Mouse (Mus musculus): ENCODE results near the gene Lrp5. TPM values are rescaled to one million over a fixed set of nuclear protein-coding genes. Genes with fewer than 3 reads are reported as not detected.
"Not testable (repeated sequence)": the region's sequence is repeated elsewhere in the genome, so short reads cannot be mapped to it uniquely, and the experiment has no call there.

Gene Lrp5
- total RNA-seq, 1 experiment from 2014 or later = 14.0 TPM

DNA sequence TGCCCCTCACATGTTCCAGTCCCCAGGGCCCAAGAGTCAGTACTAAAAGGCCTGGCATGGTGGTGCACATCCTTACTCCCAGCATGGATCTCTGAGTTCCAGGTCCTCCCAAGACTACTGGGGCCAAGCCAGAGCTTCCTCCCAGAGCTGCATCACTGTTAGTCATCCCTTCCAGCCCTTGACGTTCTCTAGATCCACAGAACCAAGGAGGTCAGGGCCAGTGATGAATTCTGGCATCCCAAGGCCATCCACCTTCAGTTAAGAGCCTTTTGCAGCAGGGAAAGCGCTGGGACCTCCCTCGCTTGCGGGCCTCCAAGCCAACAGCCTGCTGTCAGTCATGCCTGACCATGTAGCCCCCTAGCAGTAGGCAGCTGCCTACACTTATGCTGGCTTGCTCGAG is 54.9 kb downstream of the Lrp5 start:
- no peak for ATAC-seq (replicated peaks; ENCODE audit: insufficient number of reproducible peaks, low FRiP score, low TSS enrichment, poor library complexity, severe bottlenecking)

DNA sequence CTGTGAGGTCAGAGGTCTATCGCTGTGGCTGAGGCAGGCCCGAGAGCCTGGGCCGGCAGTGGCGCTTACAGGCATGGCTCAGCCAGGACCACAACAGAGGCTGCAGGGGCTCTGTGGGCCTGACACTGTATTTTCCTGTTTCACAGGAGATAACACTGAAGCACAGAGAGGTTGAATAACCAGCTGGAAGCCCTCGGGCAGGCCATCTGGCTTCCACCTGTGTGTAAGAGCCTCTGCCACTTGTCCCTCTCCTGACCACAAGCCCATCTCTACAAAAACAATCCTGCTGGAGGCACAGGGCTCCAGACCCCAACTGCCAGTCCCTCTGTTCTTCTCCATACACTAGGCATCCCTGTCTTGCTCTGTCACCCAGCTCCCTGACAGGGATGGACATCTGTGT is 55.9 kb downstream of the Lrp5 start:
- no peak for ATAC-seq (replicated peaks; ENCODE audit: insufficient number of reproducible peaks, low FRiP score, low TSS enrichment, poor library complexity, severe bottlenecking)

DNA sequence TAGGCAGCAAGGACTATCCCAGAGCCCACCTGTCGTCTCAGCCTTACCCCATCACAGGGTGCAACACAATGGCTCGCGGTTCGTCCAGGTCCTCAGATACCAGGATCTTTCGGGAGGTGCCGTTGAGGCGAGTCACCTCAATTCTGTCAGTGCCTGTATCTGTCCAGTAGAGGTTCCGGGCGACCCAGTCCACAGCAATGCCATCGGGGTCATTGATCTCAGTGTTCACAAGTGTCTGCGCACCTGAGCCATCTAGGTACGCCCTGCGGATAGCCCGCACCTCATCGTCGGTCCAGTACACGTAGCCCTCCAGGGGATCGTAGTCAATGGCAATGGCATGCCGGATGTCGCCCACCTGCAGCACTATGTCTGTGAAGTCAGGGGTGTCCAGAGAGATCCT is 56.3 kb downstream of the Lrp5 start:
- no peak for ATAC-seq (replicated peaks; ENCODE audit: insufficient number of reproducible peaks, low FRiP score, low TSS enrichment, poor library complexity, severe bottlenecking)

DNA sequence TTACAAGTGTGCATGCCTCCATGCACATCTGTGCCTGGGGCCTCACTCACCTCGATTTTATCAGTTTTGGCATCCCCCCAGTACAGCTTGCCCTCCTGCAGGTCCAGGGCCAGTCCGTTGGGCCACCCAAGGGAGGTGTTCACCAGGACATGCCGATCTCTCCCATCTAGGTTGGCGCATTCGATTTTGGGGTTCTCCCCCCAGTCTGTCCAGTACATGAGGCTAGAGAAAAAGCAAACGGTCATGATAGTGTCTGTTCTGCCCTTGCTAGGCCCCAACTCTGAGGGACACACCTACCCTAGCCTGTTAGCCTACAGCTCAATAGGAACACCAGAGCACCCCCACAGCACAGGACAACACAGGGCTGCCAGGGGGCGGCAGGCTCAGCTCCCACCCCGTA is 58.1 kb downstream of the Lrp5 start:
- no peak for ATAC-seq (replicated peaks; ENCODE audit: insufficient number of reproducible peaks, low FRiP score, low TSS enrichment, poor library complexity, severe bottlenecking)

GRCm38 (mm10) chr19:3625111-3625510 is 61.3 kb downstream of the Lrp5 start:
- no peak for ATAC-seq (replicated peaks; ENCODE audit: insufficient number of reproducible peaks, low FRiP score, low TSS enrichment, poor library complexity, severe bottlenecking)

DNA sequence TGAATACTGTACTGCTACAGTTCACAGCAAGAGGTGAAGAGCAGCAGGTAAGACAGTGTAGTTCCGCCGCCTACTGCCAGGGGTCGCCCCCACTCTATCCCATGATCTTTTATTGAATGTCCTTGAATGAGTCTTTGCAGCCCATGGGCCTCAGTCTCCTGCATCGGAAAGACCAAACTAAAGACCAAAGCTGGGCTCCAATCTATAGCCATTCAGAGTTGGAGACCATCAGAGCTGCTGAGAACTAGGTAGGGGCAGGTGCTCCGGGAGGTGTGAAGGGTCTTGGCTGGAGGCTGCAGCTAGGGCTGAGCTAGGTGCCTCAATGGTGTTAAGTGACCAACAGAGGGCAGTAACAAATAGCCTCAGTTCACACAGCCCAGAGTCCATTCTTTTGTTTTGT is 62.5 kb downstream of the Lrp5 start:
- ATAC-seq (replicated peaks; ENCODE audit: insufficient number of reproducible peaks, low FRiP score, low TSS enrichment, poor library complexity, severe bottlenecking) = no peak

GRCm38 (mm10) chr19:3623294-3623693 is 63.1 kb downstream of the Lrp5 start:
- no peak for ATAC-seq (replicated peaks; ENCODE audit: insufficient number of reproducible peaks, low FRiP score, low TSS enrichment, poor library complexity, severe bottlenecking)

DNA sequence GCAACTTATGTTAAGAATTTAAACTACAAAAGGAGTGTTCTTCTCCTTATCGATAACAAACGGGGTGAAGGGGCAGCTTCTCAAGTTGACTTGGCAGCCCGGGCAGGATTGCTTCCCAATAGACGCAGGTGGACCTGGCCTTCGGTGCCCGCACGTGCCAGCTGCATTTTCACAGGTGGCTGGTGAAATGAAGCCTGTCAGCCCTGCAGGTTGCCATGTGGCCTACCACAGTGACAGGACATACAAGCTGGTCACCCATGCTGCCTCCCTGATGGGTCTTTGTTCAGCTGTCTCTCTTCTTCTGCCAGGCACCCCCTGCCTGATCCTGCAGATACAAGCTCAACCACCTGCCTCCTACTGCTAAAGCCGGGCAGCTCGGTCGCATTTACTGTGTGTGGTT is 65.5 kb downstream of the Lrp5 start:
- no peak for ATAC-seq (replicated peaks; ENCODE audit: insufficient number of reproducible peaks, low FRiP score, low TSS enrichment, poor library complexity, severe bottlenecking)

- no peak for ATAC-seq (replicated peaks; ENCODE audit: insufficient number of reproducible peaks, low FRiP score, low TSS enrichment, poor library complexity, severe bottlenecking)
These were observed 67.0 kb downstream of the Lrp5 start for GRCm38 (mm10) chr19:3619359-3619758.

DNA sequence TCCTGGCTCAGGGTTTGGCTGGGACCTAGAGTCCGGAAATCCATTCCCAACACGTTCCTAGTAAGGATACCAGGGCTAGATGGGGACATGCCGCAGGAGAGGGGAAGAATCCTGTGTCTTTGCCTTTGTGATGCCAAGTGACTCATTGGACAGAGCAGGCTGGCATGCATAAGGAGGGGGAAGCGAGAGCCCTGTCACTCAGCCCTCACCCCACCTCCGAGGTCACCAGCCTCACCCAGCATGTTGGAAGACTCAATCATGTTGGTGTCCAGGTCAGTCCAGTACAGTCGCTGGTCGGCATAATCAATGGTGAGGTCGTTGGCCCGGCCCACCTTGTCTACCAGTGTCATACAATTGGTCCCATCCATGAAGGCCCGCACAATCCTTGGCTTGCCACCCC is 72.4 kb downstream of the Lrp5 start:
- no peak for ATAC-seq (replicated peaks; ENCODE audit: insufficient number of reproducible peaks, low FRiP score, low TSS enrichment, poor library complexity, severe bottlenecking)

- no peak for ATAC-seq (replicated peaks; ENCODE audit: insufficient number of reproducible peaks, low FRiP score, low TSS enrichment, poor library complexity, severe bottlenecking)
These were observed 73.7 kb downstream of the Lrp5 start for GRCm38 (mm10) chr19:3612534-3613273.

GRCm38 (mm10) chr19:3611730-3612129 is 74.6 kb downstream of the Lrp5 start:
- no peak for ATAC-seq (replicated peaks; ENCODE audit: insufficient number of reproducible peaks, low FRiP score, low TSS enrichment, poor library complexity, severe bottlenecking)

GRCm38 (mm10) chr19:3610886-3611285 is 75.5 kb downstream of the Lrp5 start:
- ATAC-seq (replicated peaks; ENCODE audit: insufficient number of reproducible peaks, low FRiP score, low TSS enrichment, poor library complexity, severe bottlenecking) = no peak

- no peak for ATAC-seq (replicated peaks; ENCODE audit: insufficient number of reproducible peaks, low FRiP score, low TSS enrichment, poor library complexity, severe bottlenecking)
These were observed 76.5 kb downstream of the Lrp5 start for GRCm38 (mm10) chr19:3609826-3610225.

DNA sequence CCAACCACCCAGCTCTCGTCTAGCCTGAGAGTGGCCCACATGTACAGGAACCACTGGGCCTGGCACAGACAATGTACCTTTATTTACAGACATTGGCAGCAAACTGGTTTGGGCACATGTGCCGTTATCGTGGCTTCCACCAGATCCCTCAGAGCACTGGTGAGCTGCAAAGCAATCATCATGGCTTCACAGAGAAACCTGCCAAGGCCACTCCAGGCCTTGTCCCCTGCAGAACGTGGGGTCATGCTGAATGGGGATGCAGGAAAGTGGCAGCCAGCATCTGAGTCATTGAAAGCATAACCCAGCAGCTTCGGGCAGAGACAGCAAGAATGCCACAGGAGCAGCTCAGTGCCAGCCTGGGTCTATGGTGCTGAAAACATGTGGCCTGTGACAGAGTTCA is 92.0 kb downstream of the Lrp5 start:
- ATAC-seq (replicated peaks; ENCODE audit: insufficient number of reproducible peaks, low FRiP score, low TSS enrichment, poor library complexity, severe bottlenecking) = no peak

DNA sequence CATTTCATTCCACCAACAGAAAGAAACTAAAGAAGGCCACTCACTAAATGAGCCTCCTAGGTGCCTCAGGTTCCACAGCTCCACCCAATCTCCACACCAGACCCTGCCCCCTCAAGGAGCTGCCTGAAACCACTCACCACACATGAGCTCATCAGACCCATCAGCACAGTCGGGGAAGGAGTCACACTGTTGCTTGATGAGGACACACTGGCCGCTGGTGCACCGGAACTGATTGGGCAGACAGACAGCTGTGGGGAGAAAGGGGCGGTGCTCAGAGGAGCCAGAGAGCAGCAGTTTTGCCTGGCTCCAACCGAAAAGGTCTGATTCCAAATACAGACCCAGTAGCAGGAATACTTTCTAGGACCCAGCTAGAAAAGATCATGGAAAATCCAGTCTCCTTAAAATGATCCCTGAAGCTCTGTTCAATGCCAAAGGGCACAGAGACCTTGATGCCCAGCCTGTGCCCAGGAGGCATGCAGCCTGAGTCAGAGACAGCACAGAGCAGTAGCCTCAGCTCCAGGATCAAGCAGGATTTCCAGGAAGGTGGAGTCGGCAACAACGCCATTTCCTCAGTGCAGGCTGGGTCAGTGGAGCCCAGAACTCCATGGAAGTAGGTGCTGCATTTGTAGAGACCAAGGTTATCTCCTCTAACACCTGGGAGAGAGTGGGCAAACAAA is 92.8 kb downstream of the Lrp5 start:
- no peak for ATAC-seq (replicated peaks; ENCODE audit: insufficient number of reproducible peaks, low FRiP score, low TSS enrichment, poor library complexity, severe bottlenecking)

DNA sequence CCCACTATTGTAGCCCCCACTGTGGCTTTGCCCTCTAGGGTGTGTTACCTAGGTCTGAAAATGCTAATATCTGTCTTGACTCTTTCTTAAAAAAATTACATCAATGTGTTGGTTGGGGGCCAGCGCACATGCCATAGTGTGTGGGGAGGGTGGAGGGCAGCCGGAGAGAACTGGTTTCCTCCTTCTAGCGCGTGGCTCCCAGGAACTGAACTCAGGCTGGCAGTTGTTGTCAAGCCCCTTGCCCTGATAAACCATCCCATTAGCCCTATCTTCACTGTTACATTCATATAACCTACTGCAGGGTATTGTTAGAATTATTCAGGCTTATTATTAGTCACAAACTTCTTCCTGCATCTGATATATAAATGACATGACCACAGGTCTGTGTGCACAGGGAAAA is 96.4 kb downstream of the Lrp5 start:
- no peak for ATAC-seq (replicated peaks; ENCODE audit: insufficient number of reproducible peaks, low FRiP score, low TSS enrichment, poor library complexity, severe bottlenecking)

GRCm38 (mm10) chr19:3589547-3589946 is 96.8 kb downstream of the Lrp5 start:
- ATAC-seq (replicated peaks; ENCODE audit: insufficient number of reproducible peaks, low FRiP score, low TSS enrichment, poor library complexity, severe bottlenecking) = no peak

- not testable (repeated sequence) for ATAC-seq (replicated peaks; ENCODE audit: insufficient number of reproducible peaks, low FRiP score, low TSS enrichment, poor library complexity, severe bottlenecking)
These were observed 98.6 kb downstream of the Lrp5 start for GRCm38 (mm10) chr19:3587729-3588128.

GRCm38 (mm10) chr19:3586540-3586939 is 99.8 kb downstream of the Lrp5 start:
- ATAC-seq (replicated peaks; ENCODE audit: insufficient number of reproducible peaks, low FRiP score, low TSS enrichment, poor library complexity, severe bottlenecking) = peak; percentile 48; the same call in 1 of the 2 replicates
